Mouse (Mus musculus) brain, embryonic 14.5 days (tissue): ENCODE measurements around the gene Mllt11.

Experiments used
- CTCF ChIP-seq: fragments of 200-500 bp; IDR thresholded peaks from 2 replicates; pipeline ENCODE4 v1.5.1; 2012; ENCODE audit warnings: inconsistent platforms, mild to moderate bottlenecking, moderate library complexity, borderline replicate concordance; ENCODE audit not compliant: insufficient read depth, insufficient read length; ENCODE audit errors: extremely low read depth
- POLR2A ChIP-seq: fragments of 200-500 bp; IDR thresholded peaks from 2 replicates; pipeline ENCODE4 v1.6.1; 2012; ENCODE audit warnings: mild to moderate bottlenecking, inconsistent platforms, borderline replicate concordance; ENCODE audit not compliant: poor library complexity, insufficient read depth, insufficient read length, severe bottlenecking; ENCODE audit errors: extremely low read depth

DNA sequence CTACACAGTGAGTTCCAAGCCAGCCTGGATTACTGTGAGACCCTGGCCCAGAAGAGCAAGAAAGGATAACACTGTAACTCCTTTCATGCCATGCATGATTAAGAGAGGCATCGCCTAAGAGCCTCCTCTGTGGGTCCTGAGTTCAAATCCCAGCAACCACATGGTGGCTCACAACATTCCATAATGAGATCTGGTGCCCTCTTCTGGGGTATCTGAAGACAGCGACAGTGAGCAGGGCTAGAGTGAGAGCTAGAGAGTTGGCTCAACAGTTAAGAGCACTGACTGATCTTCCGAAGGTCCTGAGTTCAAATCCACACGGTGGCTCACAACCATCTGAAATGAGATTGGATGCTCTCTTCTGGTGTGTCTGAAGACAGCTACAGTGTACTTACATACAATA is 42.5 kb upstream of the Mllt11 start:
- TF ChIP-seq POLR2A (no peak), CTCF (no peak)
